In genomic region chr6:16765354-16765753, GRCm38 (mm10) we compare ENCODE assay signal across 23 mouse cellular contexts.
DNase-seq lines count a peak whose midpoint lies in the region; ATAC-seq and TF ChIP-seq lines count a peak whose summit lies in the region.
"Had no signal": no experiment of that assay in that cellular context is flagged by ENCODE, and none has a peak within 500 bp of the region (broad histone marks: within the 10 kb centered on the region; RNA-seq: fewer than 3 reads in every experiment).

No protein-coding gene starts in this region.

- peak; percentile 19 for DNase-seq in embryo, embryonic 10.5 days (ENCODE audit: low spot score)
- DNase-seq in embryo, embryonic 9.5 days (ENCODE audit: extremely low spot score) = no peak
- DNase-seq in lung, embryonic 14.5 days = peak; percentile 62
- no peak for DNase-seq in lung, postnatal 36 days
- DNase-seq in left cerebral cortex, adult 8-10 months (ENCODE audit: low spot score in 2 of 2) = no peak
- DNase-seq: adrenal gland, adult 8-10 months; adrenal gland, postnatal 36 days; B cell, adult 2 months; cerebellum, adult 2 months; cerebellum, postnatal 14 days; gastrocnemius, postnatal 36 days; heart, adult 11 months; heart, postnatal 36 days had no signal

- no peaks in the 10 kb centered on the region for H3K27me3 ChIP-seq in lung, embryonic 14.5 days (ENCODE audit: insufficient read depth, low read length)
- no peaks in the 10 kb centered on the region for H3K27me3 ChIP-seq in embryonic facial prominence, embryonic 12.5 days
- H3K27me3 ChIP-seq in forebrain, embryonic 13.5 days = no peaks in the 10 kb centered on the region
- H3K27me3 ChIP-seq: embryonic facial prominence, embryonic 15.5 days; forebrain, embryonic 15.5 days; heart, embryonic 13.5 days; hindbrain, embryonic 15.5 days had no signal

- peak; percentile 85 for ATAC-seq in lung, embryonic 14.5 days (ENCODE audit: insufficient read depth)
- ATAC-seq in embryonic facial prominence, embryonic 12.5 days (ENCODE audit: insufficient number of reproducible peaks, insufficient read depth, low FRiP score, low TSS enrichment) = peak; percentile 22; the same call in 1 of the 2 replicates
- ATAC-seq in forebrain, embryonic 13.5 days = no peak
- ATAC-seq: CD4-positive, CD25-positive, alpha-beta regulatory T cell, adult 4 months; forebrain, embryonic 15.5 days had no signal

- no peaks in the 10 kb centered on the region for H3K9me3 ChIP-seq in lung, embryonic 14.5 days (ENCODE audit: low read depth, low read length)
- no peaks in the 10 kb centered on the region for H3K9me3 ChIP-seq in embryonic facial prominence, embryonic 12.5 days
- no peaks in the 10 kb centered on the region for H3K9me3 ChIP-seq in forebrain, embryonic 13.5 days (replicated peaks)
- H3K9me3 ChIP-seq: embryonic facial prominence, embryonic 15.5 days; forebrain, embryonic 10.5 days; forebrain, embryonic 15.5 days; G1E; heart, embryonic 13.5 days; hindbrain, embryonic 15.5 days had no signal

- 0 out of 2 replicates have a peak, but pooled peaks have one; percentile 19 for TF ChIP-seq CTCF in lung, embryonic 14.5 days (IDR thresholded peaks at IDR 0.05; ENCODE audit: low read depth)

- 27% methylated on average over 4 of the region's 4 CpGs for WGBS in lung, embryonic 14.5 days
- 31% methylated on average over 4 of the region's 4 CpGs for WGBS in embryonic facial prominence, embryonic 12.5 days
- WGBS in forebrain, embryonic 13.5 days = 82% methylated on average over 4 of the region's 4 CpGs

- H3K4me3 ChIP-seq in lung, embryonic 14.5 days (ENCODE audit: low read depth, low read length) = no peak overlapping the region
- H3K4me3 ChIP-seq in embryonic facial prominence, embryonic 12.5 days = no peak overlapping the region
- no peak overlapping the region for H3K4me3 ChIP-seq in forebrain, embryonic 13.5 days
- H3K4me3 ChIP-seq: embryonic facial prominence, embryonic 15.5 days; erythroblast, embryonic 14.5 days; forebrain, embryonic 10.5 days; forebrain, embryonic 15.5 days; heart, embryonic 13.5 days; hindbrain, embryonic 15.5 days had no signal

- no peak overlapping the region for H3K27ac ChIP-seq in lung, embryonic 14.5 days (ENCODE audit: low read depth)
- H3K27ac ChIP-seq in embryonic facial prominence, embryonic 12.5 days = no peak overlapping the region
- no peak overlapping the region for H3K27ac ChIP-seq in forebrain, embryonic 13.5 days
- H3K27ac ChIP-seq: embryonic facial prominence, embryonic 15.5 days; forebrain, embryonic 10.5 days; forebrain, embryonic 15.5 days; heart, embryonic 13.5 days; hindbrain, embryonic 15.5 days had no signal

- no peaks in the 10 kb centered on the region for H3K36me3 ChIP-seq in lung, embryonic 14.5 days (ENCODE audit: insufficient read depth)
- H3K36me3 ChIP-seq in embryonic facial prominence, embryonic 12.5 days = no peaks in the 10 kb centered on the region
- H3K36me3 ChIP-seq in forebrain, embryonic 13.5 days (ENCODE audit: poor library complexity, severe bottlenecking) = no peaks in the 10 kb centered on the region
- H3K36me3 ChIP-seq: embryonic facial prominence, embryonic 15.5 days; forebrain, embryonic 10.5 days; forebrain, embryonic 15.5 days; G1E; heart, embryonic 13.5 days; hindbrain, embryonic 15.5 days had no signal

- H3K4me2 ChIP-seq in lung, embryonic 14.5 days = 0 out of 2 replicates have a peak overlapping the region, but pooled peaks have one; percentile 15
- no peak overlapping the region for H3K4me2 ChIP-seq in embryonic facial prominence, embryonic 12.5 days (replicated peaks)
- H3K4me2 ChIP-seq in forebrain, embryonic 13.5 days = no peak overlapping the region
- H3K4me2 ChIP-seq: embryonic facial prominence, embryonic 15.5 days; forebrain, embryonic 15.5 days; heart, embryonic 13.5 days; hindbrain, embryonic 15.5 days had no signal

- no peaks in the 10 kb centered on the region for H3K4me1 ChIP-seq in lung, embryonic 14.5 days (ENCODE audit: insufficient read depth)
- peaks cover 5% of the 10 kb centered on the region; the same call in 1 of the 2 replicates for H3K4me1 ChIP-seq in embryonic facial prominence, embryonic 12.5 days
- no peaks in the 10 kb centered on the region for H3K4me1 ChIP-seq in forebrain, embryonic 13.5 days
- H3K4me1 ChIP-seq: embryonic facial prominence, embryonic 15.5 days; forebrain, embryonic 10.5 days; forebrain, embryonic 15.5 days; heart, embryonic 13.5 days; hindbrain, embryonic 15.5 days had no signal

- H3K9ac ChIP-seq in lung, embryonic 14.5 days = no peak overlapping the region
- H3K9ac ChIP-seq in embryonic facial prominence, embryonic 12.5 days = no peak overlapping the region
- no peak overlapping the region for H3K9ac ChIP-seq in forebrain, embryonic 13.5 days
- H3K9ac ChIP-seq: embryonic facial prominence, embryonic 15.5 days; forebrain, embryonic 15.5 days; heart, embryonic 13.5 days; hindbrain, embryonic 15.5 days had no signal

Comparison
In these comparisons a context has a peak if more than half of its experiments do, and no peak if none do; other contexts are left out.
1. DNase-seq: peak in embryo, embryonic 10.5 days (single experiment) and lung, embryonic 14.5 days (single experiment); none in embryo, embryonic 9.5 days (single experiment), lung, postnatal 36 days (single experiment) and left cerebral cortex, adult 8-10 months (0 of 2).